Mouse (Mus musculus): ENCODE results near the gene Car2.

DNA sequence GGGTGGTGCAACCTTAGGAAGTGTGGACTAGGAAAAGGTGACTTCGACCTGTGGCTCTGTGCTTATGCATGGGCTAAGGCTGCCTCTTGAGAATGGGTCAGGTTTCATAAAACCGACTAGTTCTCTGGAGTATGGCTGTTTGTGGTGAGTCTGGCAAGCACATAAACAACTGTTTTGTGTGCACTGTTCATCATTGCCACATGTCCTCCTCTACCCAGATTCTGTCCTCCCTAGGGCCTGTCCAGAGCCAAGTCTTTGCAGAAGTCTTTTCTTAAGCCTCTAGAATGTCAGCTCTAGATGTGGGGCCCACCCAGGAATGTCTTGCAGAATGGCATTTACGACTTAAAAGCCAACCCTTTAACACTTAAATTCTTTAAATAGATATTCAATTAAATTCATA lies 28.2 kb upstream of the Car2 start:
- TF ChIP-seq CTCF (IDR thresholded peaks at IDR 0.05; ENCODE audit: extremely low read depth, insufficient read depth, low read length) (no peak), POLR2A (IDR thresholded peaks at IDR 0.05; ENCODE audit: extremely low read depth, insufficient read depth, low read length) (no peak)

Data from cortical plate, adult 2 months (tissue).